24 mouse cellular contexts compared by ENCODE assay signal in genomic region chr14:46944411-46944810, GRCm38 (mm10).
"Had no signal": no experiment of that assay in that cellular context is flagged by ENCODE, and none has a peak within 500 bp of the region (broad histone marks: within the 10 kb centered on the region; RNA-seq: fewer than 3 reads in every experiment).

No protein-coding gene starts in this region.

- H3K9ac ChIP-seq: heart, embryonic 12.5 days; hindbrain, embryonic 12.5 days; hindbrain, embryonic 14.5 days; intestine, embryonic 15.5 days; limb, embryonic 12.5 days; liver, embryonic 13.5 days; liver, embryonic 15.5 days; liver, postnatal 0 days had no signal

- H3K4me1 ChIP-seq: liver, embryonic 13.5 days; liver, embryonic 15.5 days had no signal

- H3K4me3 ChIP-seq: gastrocnemius, adult 2 months; heart, embryonic 10.5 days; heart, embryonic 12.5 days; hindbrain, embryonic 10.5 days; hindbrain, embryonic 12.5 days; intestine, embryonic 15.5 days; layer of hippocampus, adult 2 months; left cerebral cortex, adult 2 months; limb, embryonic 10.5 days; limb, embryonic 12.5 days; liver, embryonic 13.5 days; liver, embryonic 15.5 days had no signal

- H3K27ac ChIP-seq: hindbrain, embryonic 10.5 days; hindbrain, embryonic 12.5 days; hindbrain, embryonic 14.5 days; intestine, embryonic 15.5 days; layer of hippocampus, adult 2 months; left cerebral cortex, adult 2 months; limb, embryonic 10.5 days; limb, embryonic 12.5 days; liver, embryonic 13.5 days; liver, embryonic 15.5 days had no signal

- H3K36me3 ChIP-seq: heart, embryonic 10.5 days; heart, embryonic 12.5 days; hindbrain, embryonic 10.5 days; hindbrain, embryonic 12.5 days; intestine, embryonic 15.5 days; limb, embryonic 10.5 days; limb, embryonic 12.5 days; liver, embryonic 13.5 days; liver, embryonic 15.5 days had no signal

- DNase-seq: gastrocnemius, adult 2 months; gastrocnemius, postnatal 10 days; gastrocnemius, postnatal 25 days; heart, postnatal 10 days; heart, postnatal 4 days; kidney, adult 18-20 months; kidney, adult 8-10 months; kidney, postnatal 10 days; kidney, postnatal 25 days; kidney, postnatal 4 days; liver; liver, embryonic 13.5 days; liver, postnatal 0 days had no signal

- H3K27me3 ChIP-seq: heart, embryonic 12.5 days; hindbrain, embryonic 12.5 days; intestine, embryonic 15.5 days; limb, embryonic 12.5 days; liver, embryonic 13.5 days; liver, embryonic 15.5 days had no signal
